Mouse (Mus musculus) C2C12 (cell line): Measurements from ENCODE around the gene Ankfy1.
"Not testable (repeated sequence)": the region's sequence is repeated elsewhere in the genome, so short reads cannot be mapped to it uniquely, and the experiment has no call there.

Source experiments
- CTCF ChIP-seq: IDR thresholded peaks from one replicate; pipeline ENCODE4 v1.5.1; 2011; ENCODE audit not compliant: control insufficient read depth, insufficient read depth, insufficient read length
- MAX ChIP-seq: IDR thresholded peaks from one replicate; pipeline ENCODE4 v1.6.1; 2011; ENCODE audit warnings: mild to moderate bottlenecking, control low read depth
- USF1 ChIP-seq: IDR thresholded peaks from one replicate; pipeline ENCODE4 v1.6.1; 2011; ENCODE audit warnings: low read depth, mild to moderate bottlenecking, control low read depth, moderate library complexity

- not testable (repeated sequence) for TF ChIP-seq MAX, USF1, CTCF
Observed at GRCm38 (mm10) chr11:72737517-72737916, 47.7 kb downstream of the Ankfy1 start.
